Mouse (Mus musculus): Measurements from ENCODE around the gene Prrg2. TPM values are rescaled to one million over a fixed set of nuclear protein-coding genes. Genes with fewer than 3 reads are reported as not detected.

Prrg2 gene
- polyA plus RNA-seq, 1 experiment from 2014 or later = 14.5 TPM

DNA sequence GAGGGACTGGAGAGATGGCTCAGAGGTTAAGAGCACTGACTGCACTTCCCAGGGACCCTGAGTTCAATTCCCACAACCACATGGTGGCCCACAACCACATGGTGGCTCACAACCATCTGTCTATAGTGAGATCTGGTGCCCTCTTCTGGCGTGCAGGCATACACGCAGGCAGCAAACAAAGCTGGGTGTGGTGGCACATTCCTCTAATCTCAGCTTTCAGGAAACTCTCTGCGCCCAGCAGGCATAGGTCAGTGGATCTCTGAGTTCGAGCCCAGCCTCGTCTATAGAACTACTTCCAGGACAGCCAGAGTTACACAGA, 5.5 kb upstream of the Prrg2 start:
- no peak overlapping the region for H3K27ac ChIP-seq (replicated peaks in 1 of 2; ENCODE audit: control insufficient read depth in 1 of 2, insufficient read depth in 1 of 2, low read depth in 2 of 2, low read length in 2 of 2)
- peaks cover 0 to 5% of the 10 kb centered on the region in 2 experiments; a peak in 2 of 4 replicates for H3K4me1 ChIP-seq (ENCODE audit: control insufficient read depth in 2 of 2, insufficient read depth in 2 of 2, low read length in 2 of 2)
- no peak for ATAC-seq (ENCODE audit: insufficient number of reproducible peaks, insufficient read depth, low FRiP score, low read depth)
- WGBS = 29% methylated on average over 5 of the region's 5 CpGs
- H3K9ac ChIP-seq (ENCODE audit: low read length) = no peak overlapping the region
- H3K4me2 ChIP-seq (ENCODE audit: low read length) = no peak overlapping the region
- no peaks in the 10 kb centered on the region for H3K27me3 ChIP-seq (ENCODE audit: control insufficient read depth, insufficient read depth, low read length)
- no peak overlapping the region for H3K4me3 ChIP-seq (ENCODE audit: control insufficient read depth in 1 of 2, insufficient read depth in 1 of 2, low read depth in 1 of 2, low read length in 2 of 2)
- no peaks in the 10 kb centered on the region for H3K9me3 ChIP-seq (ENCODE audit: control insufficient read depth, low read length)
- H3K36me3 ChIP-seq (ENCODE audit: control insufficient read depth, insufficient read depth, low read length) = no peaks in the 10 kb centered on the region; the same call in 1 of the 2 replicates

DNA sequence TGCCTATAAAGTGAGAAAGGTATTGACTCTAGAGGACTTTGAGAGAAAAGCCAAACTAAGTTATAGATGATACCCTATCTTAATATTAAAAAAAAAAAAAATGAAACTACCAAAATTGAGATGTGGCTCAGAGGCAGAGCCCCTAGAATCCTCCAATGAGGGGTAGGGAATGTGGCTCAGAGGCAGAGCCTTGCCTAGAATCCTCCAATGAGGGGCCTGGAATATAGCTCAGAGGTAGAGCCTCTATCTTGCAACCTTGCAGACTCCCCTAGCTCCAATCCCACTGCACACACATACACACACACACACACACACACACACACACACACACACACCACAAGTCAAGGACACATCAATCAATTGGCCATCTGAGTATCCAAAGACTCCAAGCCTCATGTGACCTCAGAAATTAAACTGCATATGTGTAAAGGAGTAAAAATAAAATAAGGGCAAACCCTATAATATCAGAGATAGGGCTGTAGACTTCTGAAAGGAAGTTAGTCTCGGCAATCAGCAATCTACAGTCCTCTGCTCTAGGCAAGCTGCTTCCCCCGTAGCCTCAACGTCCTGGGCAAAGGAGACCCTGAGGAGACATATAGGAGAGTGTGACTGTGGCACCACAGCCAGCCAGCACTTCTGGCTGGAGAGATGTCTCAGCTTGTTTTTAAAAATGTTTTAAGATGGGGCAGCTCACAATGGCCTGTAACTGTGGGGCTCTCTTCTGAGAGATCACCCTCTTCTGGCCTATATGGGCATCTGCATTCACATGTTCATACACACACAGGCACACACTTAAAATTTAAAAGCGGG, 4.9 kb upstream of the Prrg2 start:
- H3K36me3 ChIP-seq (ENCODE audit: control insufficient read depth, insufficient read depth, low read length) = no peaks in the 10 kb centered on the region; the same call in 1 of the 2 replicates
- H3K9me3 ChIP-seq (ENCODE audit: control insufficient read depth, low read length) = no peaks in the 10 kb centered on the region
- WGBS = 75% methylated on average over 4 of the region's 4 CpGs
- H3K4me3 ChIP-seq (ENCODE audit: control insufficient read depth in 1 of 2, insufficient read depth in 1 of 2, low read depth in 1 of 2, low read length in 2 of 2) = no peak overlapping the region
- peaks cover 0 to 6% of the 10 kb centered on the region in 2 experiments; a peak in 2 of 4 replicates for H3K4me1 ChIP-seq (ENCODE audit: control insufficient read depth in 2 of 2, insufficient read depth in 2 of 2, low read length in 2 of 2)
- H3K9ac ChIP-seq (ENCODE audit: low read length) = no peak overlapping the region
- no peaks in the 10 kb centered on the region for H3K27me3 ChIP-seq (ENCODE audit: control insufficient read depth, insufficient read depth, low read length)
- H3K27ac ChIP-seq (replicated peaks in 1 of 2; ENCODE audit: control insufficient read depth in 1 of 2, insufficient read depth in 1 of 2, low read depth in 2 of 2, low read length in 2 of 2) = no peak overlapping the region
- no peak for ATAC-seq (ENCODE audit: insufficient number of reproducible peaks, insufficient read depth, low FRiP score, low read depth)
- no peak overlapping the region for H3K4me2 ChIP-seq (ENCODE audit: low read length)

DNA sequence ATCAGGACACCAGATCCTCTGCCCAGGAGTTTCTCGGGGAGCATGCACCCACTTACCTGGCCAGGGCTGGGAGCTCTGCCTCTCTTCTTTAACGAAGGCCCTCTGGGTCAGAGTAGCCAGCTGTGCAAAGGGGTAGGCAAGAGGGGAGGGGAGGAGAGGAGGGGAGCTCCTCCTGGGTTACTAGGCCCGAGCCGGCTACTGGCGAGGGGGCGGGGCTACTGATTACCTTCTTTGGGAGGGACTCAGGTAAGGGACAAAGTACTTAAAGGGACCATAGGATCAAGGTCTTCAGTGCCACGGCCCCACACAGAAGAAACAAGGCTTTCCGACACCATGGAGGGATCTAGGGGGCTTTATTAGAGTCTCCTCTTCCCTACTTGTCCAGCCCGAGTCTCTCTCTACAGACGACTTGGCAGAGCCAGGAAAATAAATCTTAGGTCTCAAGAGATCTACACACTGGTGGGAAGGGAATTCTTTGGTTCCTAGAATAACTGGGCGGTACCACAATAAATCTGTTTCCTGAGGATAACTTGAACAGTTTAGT, 873 bp downstream of the Prrg2 start:
- H3K36me3 ChIP-seq (ENCODE audit: control insufficient read depth, insufficient read depth, low read length) = no peaks in the 10 kb centered on the region; the same call in 1 of the 2 replicates
- H3K4me2 ChIP-seq (ENCODE audit: low read length) = peak overlapping the region; percentile 68
- H3K4me1 ChIP-seq (ENCODE audit: control insufficient read depth in 2 of 2, insufficient read depth in 2 of 2, low read length in 2 of 2) = peaks cover 5 to 13% of the 10 kb centered on the region in 2 experiments; a peak in 3 of 4 replicates
- 15% methylated on average over 11 of the region's 11 CpGs for WGBS
- H3K9me3 ChIP-seq (ENCODE audit: control insufficient read depth, low read length) = no peaks in the 10 kb centered on the region
- H3K9ac ChIP-seq (ENCODE audit: low read length) = peak overlapping the region; percentile 78
- H3K27ac ChIP-seq (replicated peaks in 1 of 2; ENCODE audit: control insufficient read depth in 1 of 2, insufficient read depth in 1 of 2, low read depth in 2 of 2, low read length in 2 of 2) = peak overlapping the region; percentile 40 to 88; a peak in 3 of 4 replicates
- no peaks in the 10 kb centered on the region for H3K27me3 ChIP-seq (ENCODE audit: control insufficient read depth, insufficient read depth, low read length)
- peak overlapping the region; percentile 11 to 76 for H3K4me3 ChIP-seq (ENCODE audit: control insufficient read depth in 1 of 2, insufficient read depth in 1 of 2, low read depth in 1 of 2, low read length in 2 of 2)
- ATAC-seq (ENCODE audit: insufficient number of reproducible peaks, insufficient read depth, low FRiP score, low read depth) = no peak

DNA sequence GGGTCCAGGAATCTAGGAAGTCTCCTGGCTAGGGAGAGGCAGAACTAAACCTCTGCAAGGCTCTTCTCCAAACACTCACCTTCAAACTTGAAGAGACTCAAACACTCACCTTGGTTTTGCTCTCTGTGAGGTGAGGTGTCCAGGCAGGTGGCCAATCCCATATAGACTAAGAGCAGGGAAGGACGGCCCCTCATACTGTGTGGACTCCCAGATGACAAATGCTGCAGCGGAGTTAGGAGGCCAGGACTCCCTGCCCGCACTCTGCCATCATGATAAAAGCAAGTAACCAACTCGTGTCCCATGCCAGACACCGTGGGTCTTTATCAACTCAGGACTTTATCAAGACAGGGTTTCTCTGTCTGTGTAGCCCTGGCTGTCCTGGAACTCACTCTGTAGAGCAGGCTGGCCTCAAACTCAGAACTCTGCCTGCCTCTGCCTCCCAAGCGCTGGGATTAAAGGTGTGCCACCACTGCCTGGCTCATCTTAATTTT, 1.8 kb downstream of the Prrg2 start:
- peaks cover 5 to 13% of the 10 kb centered on the region in 2 experiments; a peak in 3 of 4 replicates for H3K4me1 ChIP-seq (ENCODE audit: control insufficient read depth in 2 of 2, insufficient read depth in 2 of 2, low read length in 2 of 2)
- no peaks in the 10 kb centered on the region for H3K27me3 ChIP-seq (ENCODE audit: control insufficient read depth, insufficient read depth, low read length)
- no peak overlapping the region for H3K4me3 ChIP-seq (ENCODE audit: control insufficient read depth in 1 of 2, insufficient read depth in 1 of 2, low read depth in 1 of 2, low read length in 2 of 2)
- ATAC-seq (ENCODE audit: insufficient number of reproducible peaks, insufficient read depth, low FRiP score, low read depth) = no peak
- WGBS = 73% methylated on average over 6 of the region's 6 CpGs
- H3K9ac ChIP-seq (ENCODE audit: low read length) = no peak overlapping the region
- H3K36me3 ChIP-seq (ENCODE audit: control insufficient read depth, insufficient read depth, low read length) = no peaks in the 10 kb centered on the region; the same call in 1 of the 2 replicates
- H3K9me3 ChIP-seq (ENCODE audit: control insufficient read depth, low read length) = no peaks in the 10 kb centered on the region
- H3K27ac ChIP-seq (replicated peaks in 1 of 2; ENCODE audit: control insufficient read depth in 1 of 2, insufficient read depth in 1 of 2, low read depth in 2 of 2, low read length in 2 of 2) = no peak overlapping the region
- H3K4me2 ChIP-seq (ENCODE audit: low read length) = no peak overlapping the region

DNA sequence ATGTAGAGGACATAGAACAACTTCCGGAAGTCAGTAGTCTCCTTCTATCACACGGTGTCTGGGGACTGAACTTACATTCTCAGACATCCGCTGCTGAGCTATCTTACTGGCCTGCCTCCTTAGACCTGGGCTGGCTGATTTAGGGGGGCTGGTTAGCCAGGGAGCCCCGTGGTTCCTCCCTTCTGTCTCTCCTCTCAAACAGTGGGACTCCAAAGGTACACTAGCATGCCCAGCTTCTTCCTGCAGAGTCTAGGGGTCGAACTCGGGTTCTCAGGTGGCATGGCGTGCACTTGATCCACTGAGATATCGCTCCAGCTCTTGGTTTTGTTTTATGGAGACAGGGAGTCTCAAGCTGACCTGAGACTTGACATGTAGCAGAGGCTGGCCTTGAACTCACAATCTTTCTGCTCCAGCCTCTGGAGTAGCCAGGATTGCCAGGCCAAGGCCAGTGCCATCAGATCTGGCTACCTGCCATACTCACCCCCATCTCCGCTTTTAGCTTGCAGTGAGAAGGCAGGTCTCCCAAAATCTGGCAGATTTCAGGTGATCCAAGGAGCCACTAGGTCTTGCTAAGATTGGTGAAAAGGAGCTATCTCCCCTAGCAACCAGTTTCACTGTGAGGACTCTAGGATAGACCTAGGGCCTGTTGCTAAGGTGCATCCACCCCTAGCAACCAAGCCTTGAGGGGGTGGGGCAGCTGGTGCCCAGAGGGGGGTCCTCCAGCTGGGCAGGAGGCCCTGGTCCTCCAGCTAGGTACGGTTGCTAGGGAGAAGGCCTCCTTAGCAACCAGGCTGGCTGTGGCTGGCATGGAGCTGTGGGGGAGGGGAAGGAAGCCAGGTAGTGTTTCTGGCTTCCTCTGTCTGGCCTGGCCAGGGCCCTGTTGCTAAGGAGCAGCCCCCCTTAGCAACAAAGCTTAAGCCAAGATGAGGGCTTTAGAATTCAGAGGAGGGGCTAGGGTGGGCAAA, 3.6 kb downstream of the Prrg2 start:
- Histone ChIP-seq H3K27ac (replicated peaks in 1 of 2; ENCODE audit: control insufficient read depth in 1 of 2, insufficient read depth in 1 of 2, low read depth in 2 of 2, low read length in 2 of 2) (no peak overlapping the region), H3K36me3 (ENCODE audit: control insufficient read depth, insufficient read depth, low read length) (no peaks in the 10 kb centered on the region; the same call in 1 of the 2 replicates), H3K27me3 (ENCODE audit: control insufficient read depth, insufficient read depth, low read length) (no peaks in the 10 kb centered on the region), H3K4me1 (ENCODE audit: control insufficient read depth in 2 of 2, insufficient read depth in 2 of 2, low read length in 2 of 2) (peaks cover 5 to 13% of the 10 kb centered on the region in 2 experiments; a peak in 3 of 4 replicates), H3K9ac (ENCODE audit: low read length) (no peak overlapping the region), H3K9me3 (ENCODE audit: control insufficient read depth, low read length) (no peaks in the 10 kb centered on the region), H3K4me2 (ENCODE audit: low read length) (no peak overlapping the region), H3K4me3 (ENCODE audit: control insufficient read depth in 1 of 2, insufficient read depth in 1 of 2, low read depth in 1 of 2, low read length in 2 of 2) (no peak overlapping the region)
- ATAC-seq (ENCODE audit: insufficient number of reproducible peaks, insufficient read depth, low FRiP score, low read depth) = no peak
- whole genome bisulfite sequencing = 74% methylated on average over 10 of the region's 10 CpGs

DNA sequence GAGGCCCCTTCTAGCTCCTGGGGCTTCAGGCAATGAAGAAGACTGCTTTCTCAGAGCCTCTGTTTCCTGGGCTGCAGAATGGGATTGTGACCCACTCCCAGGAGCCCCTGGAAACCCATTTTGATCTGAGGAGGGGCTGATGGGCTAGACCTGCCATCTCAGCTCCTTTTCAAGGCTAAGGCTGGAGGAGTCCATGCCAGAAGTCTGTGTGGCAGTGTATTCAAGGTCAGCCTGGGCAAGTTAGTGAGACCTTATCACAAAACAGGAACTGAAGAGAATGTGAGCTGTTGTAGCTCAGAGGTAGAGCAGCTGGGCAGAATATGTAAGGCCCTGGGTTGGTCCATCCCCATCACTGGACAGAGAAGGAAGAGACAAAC, 5.5 kb downstream of the Prrg2 start:
- H3K27me3 ChIP-seq (ENCODE audit: control insufficient read depth, insufficient read depth, low read length) = no peaks in the 10 kb centered on the region
- no peak for ATAC-seq (ENCODE audit: insufficient number of reproducible peaks, insufficient read depth, low FRiP score, low read depth)
- no peak overlapping the region for H3K9ac ChIP-seq (ENCODE audit: low read length)
- peaks cover 5 to 7% of the 10 kb centered on the region in 2 experiments; a peak in 3 of 4 replicates for H3K4me1 ChIP-seq (ENCODE audit: control insufficient read depth in 2 of 2, insufficient read depth in 2 of 2, low read length in 2 of 2)
- no peak overlapping the region for H3K27ac ChIP-seq (replicated peaks in 1 of 2; ENCODE audit: control insufficient read depth in 1 of 2, insufficient read depth in 1 of 2, low read depth in 2 of 2, low read length in 2 of 2)
- no peak overlapping the region for H3K4me2 ChIP-seq (ENCODE audit: low read length)
- no peaks in the 10 kb centered on the region for H3K36me3 ChIP-seq (ENCODE audit: control insufficient read depth, insufficient read depth, low read length)
- no peaks in the 10 kb centered on the region for H3K9me3 ChIP-seq (ENCODE audit: control insufficient read depth, low read length)
- H3K4me3 ChIP-seq (ENCODE audit: control insufficient read depth in 1 of 2, insufficient read depth in 1 of 2, low read depth in 1 of 2, low read length in 2 of 2) = no peak overlapping the region

DNA sequence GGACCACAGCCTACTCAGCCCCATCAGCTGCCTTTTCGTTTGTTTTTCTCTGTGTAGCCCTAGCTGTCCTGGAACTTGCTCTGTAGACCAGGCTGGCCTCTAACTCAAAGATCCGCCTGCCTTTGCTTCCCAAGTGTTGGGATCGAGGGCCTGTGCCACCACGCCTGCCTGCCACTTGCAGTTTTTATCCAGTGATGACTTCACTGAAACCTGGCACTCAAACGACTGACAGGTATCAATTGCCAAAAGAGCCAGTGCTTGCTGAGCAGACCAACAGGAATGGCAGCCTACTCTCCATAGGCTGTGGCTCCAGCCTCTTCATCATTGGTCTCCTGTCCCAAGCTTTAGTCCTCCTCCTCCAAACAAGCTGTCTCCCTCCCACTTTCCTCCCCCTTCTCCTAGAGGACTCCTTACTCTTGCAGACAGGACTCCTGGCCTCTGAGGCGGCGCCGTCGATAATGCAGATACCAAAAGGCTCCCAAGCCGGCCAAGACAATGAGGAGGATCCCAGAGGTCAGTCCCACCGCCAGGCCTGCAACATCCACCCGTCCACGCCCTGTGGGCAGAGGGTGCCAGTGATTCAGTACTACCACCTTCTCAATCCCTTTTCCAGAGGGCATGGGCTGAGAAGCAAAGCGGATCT, 6.0 kb downstream of the Prrg2 start:
- WGBS = 61% methylated on average over 14 of the region's 14 CpGs
- no peak overlapping the region for H3K4me3 ChIP-seq (ENCODE audit: control insufficient read depth in 1 of 2, insufficient read depth in 1 of 2, low read depth in 1 of 2, low read length in 2 of 2)
- H3K9ac ChIP-seq (ENCODE audit: low read length) = no peak overlapping the region
- ATAC-seq (ENCODE audit: insufficient number of reproducible peaks, insufficient read depth, low FRiP score, low read depth) = no peak
- no peak overlapping the region for H3K4me2 ChIP-seq (ENCODE audit: low read length)
- no peaks in the 10 kb centered on the region for H3K36me3 ChIP-seq (ENCODE audit: control insufficient read depth, insufficient read depth, low read length)
- H3K27me3 ChIP-seq (ENCODE audit: control insufficient read depth, insufficient read depth, low read length) = no peaks in the 10 kb centered on the region
- H3K27ac ChIP-seq (replicated peaks in 1 of 2; ENCODE audit: control insufficient read depth in 1 of 2, insufficient read depth in 1 of 2, low read depth in 2 of 2, low read length in 2 of 2) = no peak overlapping the region
- H3K9me3 ChIP-seq (ENCODE audit: control insufficient read depth, low read length) = no peaks in the 10 kb centered on the region
- peaks cover 7 to 8% of the 10 kb centered on the region in 2 experiments; a peak in 3 of 4 replicates for H3K4me1 ChIP-seq (ENCODE audit: control insufficient read depth in 2 of 2, insufficient read depth in 2 of 2, low read length in 2 of 2)
